Mouse (Mus musculus): Measurements from ENCODE around the gene Spock1. TPM values are rescaled to one million over a fixed set of nuclear protein-coding genes. Genes with fewer than 3 reads are reported as not detected.
"Not testable (repeated sequence)": the region's sequence is repeated elsewhere in the genome, so short reads cannot be mapped to it uniquely, and the experiment has no call there.

Spock1 gene
- total and polyA plus RNA-seq, 2 experiments from 2014 or later: 64.6 to 69.4 TPM

DNA sequence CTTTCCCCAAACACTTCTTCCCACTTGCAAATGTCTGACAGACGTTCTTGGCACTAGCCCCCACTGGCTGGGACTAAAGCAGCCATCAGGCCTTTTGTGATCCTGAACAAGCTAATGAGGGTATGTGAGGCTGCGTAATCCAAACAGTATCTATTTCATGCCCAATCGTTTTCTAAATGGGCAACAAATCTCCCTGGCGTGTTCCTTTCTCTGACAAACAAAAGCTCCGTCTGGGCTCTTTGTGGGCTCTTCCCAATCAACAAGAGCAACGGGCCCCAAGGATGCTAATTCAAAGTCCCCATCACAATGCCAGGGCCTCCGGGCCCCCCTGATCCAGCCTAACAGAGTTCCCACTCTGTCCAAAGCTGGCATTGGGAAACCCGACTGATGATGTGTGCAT is 304.9 kb downstream of the Spock1 start:
- H3K4me2 ChIP-seq (ENCODE audit: low read depth): no peak overlapping the region
- no peaks in the 10 kb centered on the region for H3K36me3 ChIP-seq (ENCODE audit: insufficient read depth)
- H3K9me3 ChIP-seq (ENCODE audit: low read length): no peaks in the 10 kb centered on the region
- H3K9ac ChIP-seq: no peak overlapping the region
- no peak for TF ChIP-seq CTCF (IDR thresholded peaks at IDR 0.05; ENCODE audit: low read depth)
- H3K4me1 ChIP-seq (ENCODE audit: insufficient read depth): peaks cover 8% of the 10 kb centered on the region; the same call in 1 of the 2 replicates
- DNase-seq (peak; percentile 72), ATAC-seq (peak; percentile 91)
- no peak overlapping the region for H3K27ac ChIP-seq (ENCODE audit: low read depth, low read length)
- H3K27me3 ChIP-seq (ENCODE audit: insufficient read depth, low read length): no peaks in the 10 kb centered on the region
- no peak overlapping the region for H3K4me3 ChIP-seq (ENCODE audit: low read depth, low read length)
- WGBS: 18% methylated on average over 8 of the region's 8 CpGs

DNA sequence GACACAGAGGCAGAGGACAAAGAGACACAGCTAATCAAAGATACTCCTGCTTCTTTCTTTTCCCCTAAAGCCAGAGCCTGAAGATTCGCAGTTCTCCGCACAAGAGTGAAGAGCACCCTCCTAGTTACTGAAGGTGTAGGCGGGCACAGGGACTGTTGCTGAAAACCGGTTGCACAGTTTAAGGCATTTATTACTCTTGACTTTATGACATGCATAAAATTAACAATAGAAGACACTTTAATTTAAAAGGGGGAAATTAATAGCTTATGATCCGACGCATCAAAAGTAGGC is 312.4 kb downstream of the Spock1 start:
- H3K4me2 ChIP-seq (ENCODE audit: low read depth): peak overlapping the region; percentile 41
- peak overlapping the region; percentile 49; the same call in 1 of the 2 replicates for H3K9ac ChIP-seq
- H3K9me3 ChIP-seq (ENCODE audit: low read length): no peaks in the 10 kb centered on the region
- 53% methylated on average over 6 of the region's 6 CpGs for WGBS
- peak overlapping the region; percentile 85 for H3K27ac ChIP-seq (ENCODE audit: low read depth, low read length)
- 0 out of 2 replicates have a peak, but pooled peaks have one; percentile 0 for TF ChIP-seq CTCF (IDR thresholded peaks at IDR 0.05; ENCODE audit: low read depth)
- peaks cover 17% of the 10 kb centered on the region for H3K4me1 ChIP-seq (ENCODE audit: insufficient read depth)
- no peak overlapping the region for H3K4me3 ChIP-seq (ENCODE audit: low read depth, low read length)
- no peak for DNase-seq
- no peaks in the 10 kb centered on the region for H3K27me3 ChIP-seq (ENCODE audit: insufficient read depth, low read length)
- no peak; the same call in 1 of the 2 replicates for ATAC-seq
- H3K36me3 ChIP-seq (ENCODE audit: insufficient read depth): no peaks in the 10 kb centered on the region

DNA sequence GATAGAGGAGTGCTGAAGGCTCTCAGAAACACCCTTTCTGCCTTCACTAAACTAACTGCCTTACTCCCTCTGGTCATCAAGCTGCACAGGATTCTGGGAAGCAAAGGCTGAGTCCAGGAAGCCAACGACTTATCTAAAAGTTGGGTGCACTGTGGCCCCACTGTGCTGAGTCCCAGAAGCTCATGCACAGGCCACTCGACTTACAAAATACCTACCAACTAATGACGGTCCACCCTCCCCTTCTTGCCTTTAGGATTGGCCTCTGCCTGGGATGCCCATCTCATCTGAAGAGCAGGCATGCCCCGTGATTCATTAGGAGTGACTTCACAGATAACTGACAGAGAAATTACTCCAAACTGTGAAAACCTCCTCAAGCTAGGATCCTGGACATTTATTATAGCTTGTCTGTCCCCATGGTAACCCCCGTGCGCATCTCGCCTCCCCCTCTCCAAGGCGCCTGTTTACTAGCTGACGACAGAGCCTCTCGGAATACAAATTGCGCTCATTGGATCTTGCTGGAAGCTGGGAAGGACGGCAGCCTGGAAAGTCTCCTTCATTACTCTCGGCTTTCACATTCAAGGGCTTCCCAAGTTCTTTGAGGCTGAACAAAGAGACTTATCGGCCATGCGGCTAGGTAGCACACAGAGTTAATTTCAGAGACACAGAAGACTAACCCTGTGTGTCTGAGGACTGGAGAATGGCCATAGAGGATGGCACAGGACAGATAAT is 312.9 kb downstream of the Spock1 start:
- H3K4me1 ChIP-seq (ENCODE audit: insufficient read depth): peaks cover 17% of the 10 kb centered on the region
- peak overlapping the region; percentile 85 for H3K27ac ChIP-seq (ENCODE audit: low read depth, low read length)
- peak; percentile 86 for DNase-seq
- no peak overlapping the region for H3K4me3 ChIP-seq (ENCODE audit: low read depth, low read length)
- peak; percentile 98 for ATAC-seq
- 20% methylated on average over 15 of the region's 15 CpGs for WGBS
- TF ChIP-seq CTCF (IDR thresholded peaks at IDR 0.05; ENCODE audit: low read depth): 0 out of 2 replicates have a peak, but pooled peaks have one; percentile 5
- peak overlapping the region; percentile 49; the same call in 1 of the 2 replicates for H3K9ac ChIP-seq
- H3K27me3 ChIP-seq (ENCODE audit: insufficient read depth, low read length): no peaks in the 10 kb centered on the region
- no peaks in the 10 kb centered on the region for H3K9me3 ChIP-seq (ENCODE audit: low read length)
- no peaks in the 10 kb centered on the region for H3K36me3 ChIP-seq (ENCODE audit: insufficient read depth)
- H3K4me2 ChIP-seq (ENCODE audit: low read depth): peak overlapping the region; percentile 41

DNA sequence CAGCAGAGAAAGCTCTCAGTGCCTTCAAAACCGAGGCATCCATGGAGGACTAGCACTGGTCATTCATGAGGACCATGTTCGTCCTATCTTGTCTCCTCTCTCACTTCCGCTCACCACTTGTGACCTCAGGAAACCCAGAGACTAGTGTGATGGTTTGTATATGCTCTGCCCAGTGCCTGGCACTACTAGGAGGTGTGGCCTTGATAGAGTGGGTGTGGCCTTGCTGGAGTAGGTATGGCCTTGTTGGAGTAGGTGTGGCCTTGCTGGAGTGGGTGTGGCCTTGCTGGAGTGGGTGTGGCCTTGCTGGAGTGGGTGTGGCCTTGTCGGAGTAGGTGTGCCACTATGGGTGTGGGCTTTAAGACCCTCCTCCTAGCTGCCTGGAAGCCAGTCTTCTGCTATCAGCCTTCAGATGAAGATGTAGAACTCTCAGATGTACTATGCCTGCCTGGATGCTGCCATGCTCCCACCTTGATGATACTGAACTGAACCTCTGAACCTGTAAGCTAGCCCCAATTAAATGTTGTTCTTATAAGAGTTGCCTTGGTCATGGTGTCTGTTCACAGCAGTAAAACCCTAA is 318.7 kb downstream of the Spock1 start:
- not testable (repeated sequence) for H3K27me3 ChIP-seq (ENCODE audit: insufficient read depth, low read length); H3K27ac ChIP-seq (ENCODE audit: low read depth, low read length); H3K9ac ChIP-seq; H3K4me1 ChIP-seq (ENCODE audit: insufficient read depth); H3K36me3 ChIP-seq (ENCODE audit: insufficient read depth); H3K9me3 ChIP-seq (ENCODE audit: low read length); DNase-seq; H3K4me3 ChIP-seq (ENCODE audit: low read depth, low read length); ATAC-seq; H3K4me2 ChIP-seq (ENCODE audit: low read depth)
- WGBS: 95% methylated on average over 4 of the region's 4 CpGs

DNA sequence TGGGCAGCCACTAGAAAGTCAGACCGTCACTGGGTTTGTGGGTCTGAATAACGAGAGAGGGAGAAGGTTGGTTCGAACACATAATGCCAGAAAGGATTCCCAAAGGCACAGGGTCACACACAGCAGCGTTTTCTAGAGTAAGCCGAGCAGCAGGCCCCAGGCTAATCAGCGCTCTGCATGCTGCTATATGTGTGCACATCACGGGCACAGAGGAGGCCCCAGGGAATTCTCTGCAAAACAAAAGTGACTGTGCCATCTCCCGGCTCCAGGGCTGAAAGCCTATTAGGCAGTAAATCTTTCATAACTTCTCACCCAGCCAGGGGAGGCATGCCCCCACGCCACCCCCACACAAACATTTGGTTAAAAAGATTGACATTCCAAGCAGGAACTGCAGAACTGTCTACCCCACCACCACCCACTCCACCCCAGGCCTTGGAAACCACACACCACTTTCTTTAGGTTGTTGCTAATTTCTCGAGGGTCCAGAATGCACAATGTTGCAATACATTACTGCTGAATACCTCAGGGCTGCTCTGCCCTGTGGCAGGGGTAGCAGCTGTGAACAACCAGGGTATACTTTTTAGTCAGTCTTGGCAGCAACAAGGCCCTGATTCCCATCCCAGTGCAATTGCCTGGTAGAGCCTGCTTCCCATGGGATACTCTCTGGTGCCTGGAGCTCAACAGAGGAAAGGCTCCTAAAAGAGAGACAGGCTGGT is 319.4 kb downstream of the Spock1 start:
- Histone ChIP-seq H3K27me3 (ENCODE audit: insufficient read depth, low read length) (no peaks in the 10 kb centered on the region), H3K27ac (ENCODE audit: low read depth, low read length) (no peak overlapping the region), H3K4me2 (ENCODE audit: low read depth) (no peak overlapping the region), H3K36me3 (ENCODE audit: insufficient read depth) (no peaks in the 10 kb centered on the region), H3K9me3 (ENCODE audit: low read length) (no peaks in the 10 kb centered on the region), H3K4me3 (ENCODE audit: low read depth, low read length) (no peak overlapping the region), H3K9ac (no peak overlapping the region), H3K4me1 (ENCODE audit: insufficient read depth) (no peaks in the 10 kb centered on the region)
- no peak for DNase-seq
- WGBS: 28% methylated on average over 10 of the region's 10 CpGs
- ATAC-seq: no peak
- no peak for TF ChIP-seq CTCF (IDR thresholded peaks at IDR 0.05; ENCODE audit: low read depth)

DNA sequence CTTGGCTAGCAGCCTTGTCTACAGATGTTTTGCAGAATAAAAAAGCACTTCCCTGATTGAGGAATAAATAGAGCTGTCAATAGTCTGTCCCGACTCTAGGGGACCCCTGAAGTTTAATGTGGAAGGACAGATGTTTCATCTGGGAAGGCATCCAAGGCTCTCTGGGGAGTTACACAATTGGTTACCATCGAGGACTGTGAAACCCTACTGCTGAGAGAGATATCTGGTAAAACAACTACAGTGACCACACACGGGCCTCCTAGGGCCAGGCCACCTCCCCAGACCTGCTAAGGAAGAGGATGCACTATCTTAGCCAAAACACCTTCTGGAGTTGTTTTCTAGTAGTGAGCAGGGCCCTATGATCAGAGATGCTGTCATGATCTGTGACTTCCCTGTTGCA is 323.0 kb downstream of the Spock1 start:
- H3K4me2 ChIP-seq (ENCODE audit: low read depth): no peak overlapping the region
- 0 out of 2 replicates have a peak, but pooled peaks cover 4% of the 10 kb centered on the region for H3K4me1 ChIP-seq (ENCODE audit: insufficient read depth)
- H3K36me3 ChIP-seq (ENCODE audit: insufficient read depth): no peaks in the 10 kb centered on the region
- DNase-seq (no peak), ATAC-seq (no peak)
- TF ChIP-seq CTCF (IDR thresholded peaks at IDR 0.05; ENCODE audit: low read depth): no peak
- 42% methylated on average over 3 of the region's 3 CpGs for WGBS
- no peaks in the 10 kb centered on the region for H3K27me3 ChIP-seq (ENCODE audit: insufficient read depth, low read length)
- no peaks in the 10 kb centered on the region for H3K9me3 ChIP-seq (ENCODE audit: low read length)
- H3K27ac ChIP-seq (ENCODE audit: low read depth, low read length): no peak overlapping the region
- H3K4me3 ChIP-seq (ENCODE audit: low read depth, low read length): no peak overlapping the region
- no peak overlapping the region for H3K9ac ChIP-seq
